Mouse (Mus musculus) bone marrow macrophage, adult 2 months (primary cell): ENCODE data around the gene Acot1. TPM values are rescaled to one million over a fixed set of nuclear protein-coding genes. Genes with fewer than 3 reads are reported as not detected.
"Not testable (repeated sequence)": the region's sequence is repeated elsewhere in the genome, so short reads cannot be mapped to it uniquely, and the experiment has no call there.

Experiments used
- H3K27ac ChIP-seq: 2 replicates; pipeline ENCODE4 v1.5.1; 2012; ENCODE audit warnings: low read depth, low read length; ENCODE audit not compliant: insufficient read depth
- H3K4me1 ChIP-seq: 2 replicates; pipeline ENCODE4 v1.6.1; 2012; ENCODE audit warnings: low read length; ENCODE audit not compliant: control insufficient read depth, insufficient read depth
- H3K4me3 ChIP-seq: 2 replicates; pipeline ENCODE4 v1.5.1; 2012; ENCODE audit warnings: mild to moderate bottlenecking, low read length, moderate library complexity; ENCODE audit not compliant: insufficient read depth
- CTCF ChIP-seq: IDR thresholded peaks from 2 replicates; pipeline ENCODE4 v1.5.1; 2012; ENCODE audit warnings: low read depth, mild to moderate bottlenecking, low read length, moderate library complexity
- POLR2A ChIP-seq: IDR thresholded peaks from 2 replicates; pipeline ENCODE4 v1.6.1; 2012; ENCODE audit warnings: mild to moderate bottlenecking, low read depth, low read length, borderline replicate concordance
- polyA plus RNA-seq: library from polyadenylated mRNA; stranded (reverse); fragments of >200 nt; gene quantifications from 2 replicates; pipeline ENCODE4 v1.2.4, GENCODE M21; 2012; ENCODE audit not compliant: missing spikeins, insufficient read depth, insufficient read length

Acot1 gene
- polyA plus RNA-seq, 1 experiment, result 13.0 TPM

DNA sequence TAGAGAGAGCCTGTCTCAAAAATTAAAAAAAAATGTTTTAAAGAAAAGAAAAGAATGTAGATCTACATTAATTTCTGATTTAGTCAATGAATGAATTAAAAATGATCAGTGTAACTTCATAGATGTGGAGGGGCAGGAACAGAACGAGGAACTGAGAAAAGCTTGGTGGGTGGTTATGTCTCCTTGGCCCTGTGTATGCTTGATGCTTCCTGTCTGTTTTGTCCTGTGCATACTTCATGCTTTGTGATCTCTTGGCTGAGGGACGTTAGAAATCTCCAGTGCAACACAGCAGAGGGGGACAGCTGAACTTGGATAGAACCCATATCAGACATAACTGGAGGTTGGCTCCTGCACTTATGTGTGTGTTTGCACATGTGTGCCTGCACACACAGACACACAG lies 12.1 kb upstream of the Acot1 start:
- TF ChIP-seq CTCF, result no peak
- no peak for TF ChIP-seq POLR2A
- Histone ChIP-seq H3K4me3 (no peak overlapping the region), H3K4me1 (peaks cover 8% of the 10 kb centered on the region), H3K27ac (no peak overlapping the region)

DNA sequence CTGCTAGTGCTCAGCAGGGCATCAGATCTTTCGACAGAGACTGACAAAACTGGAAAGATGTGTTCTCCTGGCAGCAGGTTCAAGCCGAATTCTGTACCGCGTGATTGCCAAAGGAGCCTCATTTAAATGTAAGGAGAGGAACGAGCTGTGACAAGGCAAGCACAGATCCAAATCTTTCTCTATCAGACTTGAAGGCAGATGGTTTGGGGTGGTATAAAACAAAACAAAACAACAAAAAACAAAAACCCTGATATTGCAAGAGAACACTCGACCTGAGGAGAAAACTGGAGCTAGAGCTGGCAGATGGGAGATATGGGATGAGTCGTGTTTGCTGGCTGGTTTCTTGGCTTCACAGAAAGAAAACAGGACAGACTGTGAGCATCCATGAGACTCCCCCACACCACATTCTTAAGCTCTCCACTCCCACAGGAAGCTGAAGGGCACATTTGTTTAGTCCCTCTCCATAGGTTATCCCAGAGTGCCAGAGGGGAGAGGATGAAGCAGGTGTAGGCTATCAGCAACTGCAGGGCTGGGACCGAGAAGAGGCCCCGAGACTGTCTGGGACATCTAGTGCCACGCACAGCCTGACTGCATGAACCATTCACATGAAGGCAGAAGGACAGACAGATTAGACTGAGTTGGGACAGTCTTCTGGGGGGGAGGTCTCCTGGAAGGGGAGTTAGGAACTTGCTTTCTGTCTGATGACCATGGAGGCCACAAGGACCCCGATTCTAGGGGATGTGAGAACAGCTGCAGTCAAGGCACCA lies 10.8 kb upstream of the Acot1 start:
- peaks cover 11% of the 10 kb centered on the region for H3K4me1 ChIP-seq
- H3K4me3 ChIP-seq, result no peak overlapping the region
- no peak overlapping the region for H3K27ac ChIP-seq
- no peak for TF ChIP-seq POLR2A
- TF ChIP-seq CTCF, result no peak

DNA sequence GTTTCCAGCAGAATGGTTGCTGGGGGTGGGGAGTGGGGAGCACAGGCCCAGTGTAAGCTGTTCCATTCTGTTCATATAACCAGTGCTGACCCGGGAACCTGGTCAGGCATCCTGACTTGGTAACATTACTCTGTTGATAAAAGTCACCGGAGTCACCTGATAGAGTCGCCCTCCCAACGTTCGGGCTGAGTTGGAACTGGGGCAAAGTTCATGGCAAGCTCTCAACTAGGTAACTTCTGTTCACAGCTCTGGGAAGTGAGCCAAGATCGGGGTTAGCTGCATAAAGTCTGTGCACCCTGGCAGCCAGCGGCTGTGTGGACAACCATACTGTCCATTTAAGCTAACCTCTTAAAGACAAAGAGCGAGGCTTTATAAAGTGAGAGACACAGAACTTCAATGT lies 10.1 kb upstream of the Acot1 start:
- peaks cover 15% of the 10 kb centered on the region for H3K4me1 ChIP-seq
- not testable (repeated sequence) for H3K27ac ChIP-seq, H3K4me3 ChIP-seq

- H3K27ac ChIP-seq, result no peak overlapping the region
- no peak for TF ChIP-seq CTCF
- TF ChIP-seq POLR2A, result no peak
- H3K4me1 ChIP-seq, result peaks cover 21% of the 10 kb centered on the region
- no peak overlapping the region for H3K4me3 ChIP-seq
Measured at GRCm38 (mm10) chr12:84000418-84000817, 8.9 kb upstream of the Acot1 start.

GRCm38 (mm10) chr12:84003866-84004265 lies 5.4 kb upstream of the Acot1 start:
- TF ChIP-seq POLR2A (no peak), CTCF (no peak)
- no peak overlapping the region for H3K4me3 ChIP-seq
- H3K4me1 ChIP-seq, result peaks cover 19% of the 10 kb centered on the region
- peak overlapping the region; percentile 88 for H3K27ac ChIP-seq

- no peak overlapping the region for H3K4me3 ChIP-seq
- no peak overlapping the region for H3K27ac ChIP-seq
- H3K4me1 ChIP-seq, result peaks cover 27% of the 10 kb centered on the region
- TF ChIP-seq CTCF (no peak), POLR2A (no peak)
Measured at GRCm38 (mm10) chr12:84008251-84008650, 1.0 kb upstream of the Acot1 start.

DNA sequence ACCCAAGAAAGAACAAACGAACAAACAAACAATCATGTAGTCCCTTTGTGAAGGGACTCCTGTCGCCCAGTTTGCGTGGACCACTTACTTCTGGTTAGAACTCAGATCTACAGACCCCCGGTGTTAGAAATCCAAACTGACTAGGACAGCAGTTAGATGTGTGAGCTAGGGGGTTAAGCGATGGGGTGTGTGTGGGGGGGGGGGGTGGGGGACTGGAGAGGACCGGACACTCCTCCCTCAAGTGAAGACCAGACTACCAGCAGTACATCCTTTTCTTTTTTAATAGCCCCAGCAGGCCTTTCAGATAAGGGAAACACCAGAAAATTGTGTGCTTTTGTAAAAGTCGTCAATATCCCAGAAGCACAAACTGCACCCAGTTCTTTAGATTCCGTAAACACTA lies 561 bp upstream of the Acot1 start:
- Histone ChIP-seq H3K27ac (no peak overlapping the region), H3K4me3 (peak overlapping the region; percentile 65; the same call in 1 of the 2 replicates), H3K4me1 (peaks cover 24% of the 10 kb centered on the region)
- no peak for TF ChIP-seq POLR2A
- TF ChIP-seq CTCF, result no peak

DNA sequence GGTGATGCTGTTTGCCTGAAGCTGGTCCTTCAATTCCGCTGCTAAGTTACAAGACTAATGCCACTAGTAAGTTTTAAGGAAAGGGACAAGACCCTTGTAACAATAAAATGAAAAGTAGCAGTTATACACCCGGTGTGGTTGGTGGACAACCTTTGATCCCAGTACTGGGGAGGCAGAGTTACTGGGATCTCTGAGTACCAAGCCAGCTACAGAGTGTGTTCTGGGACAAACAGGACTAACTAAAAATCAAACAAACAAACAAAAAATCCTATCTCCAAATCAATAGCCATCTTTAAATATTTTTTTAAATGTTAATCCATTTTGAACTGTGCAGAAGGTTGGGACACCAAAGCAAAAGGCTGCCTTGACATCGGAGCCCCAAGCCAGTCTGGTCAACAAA lies 911 bp downstream of the Acot1 start:
- no peak overlapping the region; the same call in 1 of the 2 replicates for H3K4me3 ChIP-seq

DNA sequence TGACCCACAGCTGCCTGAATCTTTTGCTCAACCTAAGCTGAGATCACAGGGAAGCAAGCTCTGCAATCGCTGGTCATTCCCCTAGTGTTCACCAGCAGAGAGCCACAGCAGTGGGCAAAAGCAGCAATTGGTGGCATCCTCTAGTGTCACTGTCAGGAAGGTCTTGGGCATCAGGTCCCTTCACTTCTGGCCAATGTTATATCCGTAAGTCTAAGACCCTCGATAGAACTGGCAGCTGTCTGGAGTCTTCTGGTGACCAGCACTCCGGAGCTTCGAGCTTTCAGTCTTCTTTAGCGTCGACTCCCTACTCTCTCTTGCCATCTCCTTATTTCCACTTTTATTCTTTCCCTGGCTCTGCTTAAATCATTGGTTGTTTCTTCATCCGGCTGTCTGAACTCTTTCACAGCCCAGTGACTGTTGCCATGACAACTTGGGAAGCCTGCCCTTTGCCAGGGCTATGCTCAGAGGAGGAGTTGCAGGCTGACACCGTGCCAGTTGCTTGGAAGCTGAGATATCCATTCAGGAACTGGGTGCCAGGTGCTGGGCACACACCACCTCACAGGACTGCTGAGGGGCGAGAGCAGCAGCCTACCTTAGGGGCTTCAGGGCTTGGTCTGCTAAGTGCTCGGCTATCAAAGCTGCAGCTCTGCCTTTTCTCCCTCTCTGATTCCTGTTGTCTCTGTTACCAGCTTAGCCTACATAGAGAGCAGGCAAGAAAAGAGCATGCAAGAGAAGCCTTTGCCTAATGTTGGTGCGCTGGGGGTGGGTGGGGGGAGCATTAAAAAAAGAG lies 2.2 kb downstream of the Acot1 start:
- Histone ChIP-seq H3K27ac (no peak overlapping the region), H3K4me3 (no peak overlapping the region), H3K4me1 (peaks cover 14% of the 10 kb centered on the region)
- TF ChIP-seq POLR2A (no peak), CTCF (no peak)

More for the DNA sequence above, 911 bp downstream of the Acot1 start:
- TF ChIP-seq CTCF, result no peak
- no peak for TF ChIP-seq POLR2A
- H3K4me1 ChIP-seq, result peaks cover 14% of the 10 kb centered on the region
- no peak overlapping the region for H3K27ac ChIP-seq

DNA sequence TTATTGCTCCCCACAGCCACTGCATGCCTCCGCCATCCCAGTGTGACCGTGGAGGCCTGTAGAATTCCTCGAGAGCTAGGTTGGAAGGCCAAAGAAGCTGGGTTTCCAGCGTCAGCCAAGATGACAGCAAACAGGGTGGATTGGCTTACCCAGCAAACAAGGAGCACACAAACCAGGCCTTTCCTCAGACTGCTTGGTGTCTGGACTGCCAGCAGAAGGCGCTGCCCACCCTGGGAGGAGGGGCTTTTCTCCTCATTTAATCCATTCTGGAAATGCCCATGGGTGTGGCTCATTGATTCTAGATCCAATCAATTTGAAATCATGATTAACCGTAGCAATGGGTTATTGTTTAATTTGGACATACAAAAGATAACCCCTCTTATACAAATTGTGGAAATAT lies 3.8 kb downstream of the Acot1 start:
- Histone ChIP-seq H3K27ac (no peak overlapping the region), H3K4me3 (no peak overlapping the region), H3K4me1 (peaks cover 14% of the 10 kb centered on the region)
- TF ChIP-seq CTCF, result no peak
- no peak for TF ChIP-seq POLR2A
